Mouse (Mus musculus) lung, embryonic 14.5 days (tissue): ENCODE measurements at regions not wholly inside any gene's neighbourhood (a gene's known extent, or its start where the extent isn't known, plus 50 kb on each side); places are given as distances from the start of the nearest gene placed in this dataset.
A peak's percentile ranks its signal among the peaks of the same experiment; 100 is the strongest.

Experiments
- ATAC-seq: fragments of 200-750 bp; cut with Nextera tagmentation; 2 replicates; pipeline ENCODE4 v1.8.0; 2017; ENCODE audit warnings: mild to moderate bottlenecking, moderate TSS enrichment, moderate library complexity; ENCODE audit not compliant: insufficient read depth
- DNase-seq: peaks from one replicate; pipeline ENCODE4 v3.0.0-alpha.2; 2015
- H3K27ac ChIP-seq: fragments of 300-500 bp; sonication (generic); 2 replicates; pipeline ENCODE4 v1.5.1; 2014; ENCODE audit warnings: low read depth, mild to moderate bottlenecking, moderate library complexity
- H3K27me3 ChIP-seq: fragments of 300-500 bp; sonication (generic); 2 replicates; pipeline ENCODE4 v1.6.1; 2014; ENCODE audit warnings: low read length, control low read depth; ENCODE audit not compliant: insufficient read depth
- H3K36me3 ChIP-seq: fragments of 300-500 bp; sonication (generic); 2 replicates; pipeline ENCODE4 v1.6.1; 2014; ENCODE audit warnings: control low read depth; ENCODE audit not compliant: insufficient read depth
- H3K4me1 ChIP-seq: fragments of 300-500 bp; sonication (generic); 2 replicates; pipeline ENCODE4 v1.6.1; 2014; ENCODE audit warnings: antibody characterized with exemption, control low read depth; ENCODE audit not compliant: insufficient read depth
- H3K4me2 ChIP-seq: fragments of 300-500 bp; sonication (generic); 2 replicates; pipeline ENCODE4 v1.6.1; 2014; ENCODE audit warnings: mild to moderate bottlenecking
- H3K4me3 ChIP-seq: fragments of 300-500 bp; sonication (generic); 2 replicates; pipeline ENCODE4 v1.5.1; 2014; ENCODE audit warnings: low read depth, low read length
- H3K9ac ChIP-seq: fragments of 300-500 bp; sonication (generic); 2 replicates; pipeline ENCODE4 v1.6.1; 2014
- H3K9me3 ChIP-seq: fragments of 300-500 bp; sonication (generic); 2 replicates; pipeline ENCODE4 v1.6.1; 2016; ENCODE audit warnings: low read depth, low read length, control low read depth
- CTCF ChIP-seq: IDR thresholded peaks from 2 replicates; pipeline ENCODE4 v1.5.1; 2016; ENCODE audit warnings: antibody characterized with exemption, low read depth
- WGBS: fragments of 180-500 bp; shearing (Covaris S2); extraction: QIAGEN DNeasy Blood & Tissue Kit; methylation state at CpG from one replicate; pipeline ENCODE4 v1.1.7; 2014; 5-methylcytosine and 5-hydroxymethylcytosine counted together

- TF ChIP-seq CTCF = no peak
- Histone ChIP-seq H3K9me3 (no peaks in the 10 kb centered on the region), H3K27ac (no peak overlapping the region), H3K27me3 (no peaks in the 10 kb centered on the region), H3K4me1 (no peaks in the 10 kb centered on the region), H3K36me3 (no peaks in the 10 kb centered on the region), H3K4me2 (no peak overlapping the region), H3K9ac (no peak overlapping the region), H3K4me3 (no peak overlapping the region)
- WGBS = 57% methylated on average over 2 of the region's 2 CpGs
- ATAC-seq (no peak), DNase-seq (no peak)
These were observed 187.3 kb downstream of the Ostf1 start for GRCm38 (mm10) chr19:18444324-18444723.

GRCm38 (mm10) chr19:18436351-18436750 lies 195.3 kb downstream of the Ostf1 start:
- no peak overlapping the region for H3K9ac ChIP-seq
- ATAC-seq (peak; percentile 69; the same call in 1 of the 2 replicates), DNase-seq (peak; percentile 66)
- H3K27me3 ChIP-seq = no peaks in the 10 kb centered on the region
- TF ChIP-seq CTCF = no peak
- H3K4me2 ChIP-seq = no peak overlapping the region
- WGBS = 14% methylated on average over 3 of the region's 3 CpGs
- H3K4me3 ChIP-seq = no peak overlapping the region
- no peaks in the 10 kb centered on the region for H3K9me3 ChIP-seq
- H3K4me1 ChIP-seq = no peaks in the 10 kb centered on the region
- no peaks in the 10 kb centered on the region for H3K36me3 ChIP-seq
- no peak overlapping the region for H3K27ac ChIP-seq

GRCm38 (mm10) chr19:18420381-18420785 lies 211.2 kb downstream of the Ostf1 start:
- no peaks in the 10 kb centered on the region for H3K9me3 ChIP-seq
- peak; percentile 76; the same call in 1 of the 2 replicates for ATAC-seq
- no peaks in the 10 kb centered on the region for H3K27me3 ChIP-seq
- no peaks in the 10 kb centered on the region for H3K36me3 ChIP-seq
- no peak overlapping the region for H3K9ac ChIP-seq
- no peak for TF ChIP-seq CTCF
- no peak overlapping the region for H3K4me2 ChIP-seq
- no peak overlapping the region for H3K27ac ChIP-seq
- no peaks in the 10 kb centered on the region for H3K4me1 ChIP-seq
- peak; percentile 45 for DNase-seq
- H3K4me3 ChIP-seq = no peak overlapping the region
- WGBS = 44% methylated on average over 9 of the region's 9 CpGs

DNA sequence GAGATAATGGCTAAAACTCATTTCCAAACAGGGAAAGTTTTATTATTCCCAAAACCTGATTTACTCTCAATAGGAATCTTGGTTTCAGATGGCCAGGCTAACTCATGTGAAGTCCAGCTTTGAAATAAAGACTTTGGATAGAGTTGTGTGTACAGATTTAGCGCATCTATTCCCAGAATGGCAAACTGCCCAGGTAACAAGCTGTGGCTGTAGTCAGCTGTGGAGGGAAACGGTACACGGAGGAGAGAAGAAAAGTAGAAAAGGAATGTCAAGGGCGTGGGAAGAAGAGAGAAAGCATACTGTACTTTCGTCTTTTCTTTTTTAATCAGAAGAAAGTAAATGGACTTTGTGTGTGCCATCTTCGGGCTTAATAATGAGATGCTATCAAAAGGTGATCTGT lies 213.1 kb downstream of the Ostf1 start:
- Histone ChIP-seq H3K9ac (no peak overlapping the region), H3K4me2 (no peak overlapping the region), H3K9me3 (no peaks in the 10 kb centered on the region), H3K4me1 (no peaks in the 10 kb centered on the region), H3K4me3 (no peak overlapping the region), H3K27ac (no peak overlapping the region), H3K27me3 (no peaks in the 10 kb centered on the region), H3K36me3 (no peaks in the 10 kb centered on the region)
- ATAC-seq (no peak), DNase-seq (peak; percentile 25)
- TF ChIP-seq CTCF = no peak
- WGBS = 72% methylated on average over 6 of the region's 6 CpGs

GRCm38 (mm10) chr19:18377466-18378089 lies 254.0 kb downstream of the Ostf1 start:
- H3K36me3 ChIP-seq = no peaks in the 10 kb centered on the region
- WGBS = 70% methylated on average over 4 of the region's 4 CpGs
- no peak overlapping the region for H3K9ac ChIP-seq
- DNase-seq (no peak), ATAC-seq (no peak)
- no peak overlapping the region for H3K4me2 ChIP-seq
- H3K27me3 ChIP-seq = no peaks in the 10 kb centered on the region
- H3K4me1 ChIP-seq = no peaks in the 10 kb centered on the region
- H3K4me3 ChIP-seq = no peak overlapping the region
- no peaks in the 10 kb centered on the region for H3K9me3 ChIP-seq
- H3K27ac ChIP-seq = no peak overlapping the region
- no peak for TF ChIP-seq CTCF

- H3K27me3 ChIP-seq = no peaks in the 10 kb centered on the region
- no peaks in the 10 kb centered on the region for H3K9me3 ChIP-seq
- no peak for DNase-seq
- H3K27ac ChIP-seq = no peak overlapping the region
- no peak for ATAC-seq
- H3K4me1 ChIP-seq = no peaks in the 10 kb centered on the region
- 85% methylated on average over 6 of the region's 6 CpGs for WGBS
- no peak overlapping the region for H3K4me3 ChIP-seq
- no peaks in the 10 kb centered on the region for H3K36me3 ChIP-seq
- TF ChIP-seq CTCF = no peak
- H3K9ac ChIP-seq = no peak overlapping the region
- no peak overlapping the region for H3K4me2 ChIP-seq
These were observed 263.0 kb downstream of the Ostf1 start for GRCm38 (mm10) chr19:18368612-18369011.

- DNase-seq = no peak
- WGBS = 64% methylated on average over 3 of the region's 3 CpGs
- no peaks in the 10 kb centered on the region for H3K27me3 ChIP-seq
- no peak overlapping the region for H3K4me2 ChIP-seq
- H3K4me1 ChIP-seq = no peaks in the 10 kb centered on the region
- H3K36me3 ChIP-seq = no peaks in the 10 kb centered on the region
- H3K4me3 ChIP-seq = no peak overlapping the region
- no peaks in the 10 kb centered on the region for H3K9me3 ChIP-seq
- no peak for ATAC-seq
- TF ChIP-seq CTCF = no peak
- H3K9ac ChIP-seq = no peak overlapping the region
- no peak overlapping the region for H3K27ac ChIP-seq
These were observed 277.7 kb downstream of the Ostf1 start for GRCm38 (mm10) chr19:18353960-18354359.
